Mouse (Mus musculus): ENCODE data around the gene Polr1d.

The Polr1d gene

DNA sequence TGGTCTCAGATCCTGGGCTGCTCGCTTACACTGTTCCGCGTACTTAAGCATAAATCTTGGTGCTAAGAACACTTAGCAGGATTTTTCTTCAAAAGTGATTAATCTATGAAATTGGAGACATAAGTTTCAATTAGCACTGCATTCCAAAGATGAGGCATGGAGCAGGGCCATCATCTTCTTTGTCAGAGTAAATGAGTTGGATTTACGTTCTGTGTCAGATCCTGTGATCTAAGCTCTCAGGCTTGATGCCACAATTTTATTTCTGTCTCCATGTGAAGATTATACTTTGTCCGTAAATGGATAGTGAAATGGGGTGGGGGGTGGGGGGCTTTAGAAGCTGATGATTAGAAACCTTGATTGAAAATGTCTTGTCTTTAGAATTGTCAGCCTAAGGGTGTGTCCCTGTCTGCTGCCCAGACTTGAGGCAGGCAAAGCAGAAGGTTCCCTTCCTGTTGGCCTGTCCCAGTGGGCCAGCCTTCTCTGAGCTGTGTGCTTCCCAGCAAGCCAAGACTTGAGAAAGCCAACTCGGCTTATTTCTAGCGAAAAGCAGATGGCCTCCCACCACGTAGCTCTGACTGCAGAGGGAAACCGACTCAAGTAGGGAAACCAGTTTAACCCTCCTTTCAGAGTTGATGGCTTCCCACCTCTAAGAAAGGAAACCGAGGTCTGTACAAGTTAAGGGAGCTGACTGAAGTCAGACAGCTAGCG is 13.6 kb downstream of the Polr1d start:
- DNase-seq, result no peak

DNA sequence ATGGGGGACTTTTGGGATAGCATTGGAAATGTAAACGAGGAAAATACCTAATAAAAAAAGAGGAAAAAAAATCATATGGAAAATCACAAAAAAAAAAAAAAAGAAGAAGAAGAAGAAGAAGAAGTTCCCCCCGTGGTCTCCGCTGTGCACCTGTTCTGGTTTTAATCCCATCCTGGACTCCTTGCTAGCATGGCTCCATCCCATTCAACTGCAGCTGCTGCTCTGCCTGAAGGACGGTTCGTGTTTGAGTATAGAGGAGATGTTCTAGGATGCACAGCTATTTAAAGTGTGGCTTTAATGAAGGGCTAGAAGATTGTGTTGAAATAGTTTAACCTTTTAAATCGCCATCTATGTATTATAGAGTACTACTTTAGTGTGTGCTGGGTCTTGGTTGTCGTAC is 15.6 kb downstream of the Polr1d start:
- DNase-seq, result no peak

DNA sequence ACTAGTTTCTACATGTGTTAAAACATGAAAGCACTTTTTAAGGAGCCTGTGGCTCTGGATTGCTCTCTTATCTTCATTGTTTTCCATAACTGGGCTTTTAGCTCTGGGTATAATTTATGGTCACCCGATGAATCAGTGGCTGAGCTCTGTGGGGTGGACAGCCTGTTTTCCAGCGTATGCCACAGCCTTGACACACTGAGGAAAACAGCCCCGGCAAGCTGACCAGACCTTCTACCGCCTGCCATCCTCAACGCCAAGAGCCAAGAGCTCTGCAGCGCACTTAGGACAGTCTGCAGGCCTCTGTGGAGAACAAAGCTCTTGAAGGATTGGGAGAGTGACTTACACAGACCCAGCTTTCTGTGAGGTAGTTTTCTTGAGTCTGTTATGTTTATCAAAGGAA is 17.4 kb downstream of the Polr1d start:
- DNase-seq, result no peak

DNA sequence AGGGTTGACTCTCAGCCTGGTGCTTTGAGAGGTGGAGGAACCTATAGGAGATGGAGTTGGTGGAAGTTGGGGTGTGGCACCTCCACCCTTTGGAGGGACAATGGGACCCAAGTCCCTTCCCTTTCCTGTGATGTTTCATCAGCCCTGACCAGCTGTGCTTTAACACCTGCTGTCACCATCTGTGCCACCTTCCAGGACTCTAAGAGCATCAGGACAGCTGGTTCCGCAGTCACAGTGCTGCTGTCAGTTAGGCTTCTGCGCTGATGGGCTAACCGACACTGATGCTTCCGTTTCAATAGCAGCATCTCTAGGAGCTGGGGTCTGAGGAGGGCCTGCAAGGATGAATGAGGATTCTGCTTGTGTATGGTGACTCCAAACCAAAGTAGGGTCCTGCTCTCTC is 19.7 kb downstream of the Polr1d start:
- DNase-seq, result no peak

DNA sequence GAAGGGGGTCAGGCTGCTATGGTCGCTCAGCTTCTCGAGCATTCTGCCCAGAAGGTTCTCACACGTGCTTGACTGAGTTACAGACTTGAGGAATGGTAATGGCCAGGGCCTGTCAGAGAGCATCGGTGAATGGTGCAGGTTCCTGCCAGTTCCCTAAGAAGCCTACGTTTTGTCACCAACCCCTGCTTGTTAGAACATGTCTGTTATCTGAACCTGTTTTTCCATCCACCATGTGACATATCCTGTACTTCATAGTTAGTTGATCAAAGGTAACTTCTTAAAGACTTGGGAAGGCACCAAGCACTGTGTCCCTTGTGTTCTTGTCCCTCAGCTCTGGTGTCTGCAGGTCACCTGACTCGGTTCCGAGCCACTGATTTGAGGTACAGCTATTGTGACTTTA is 21.8 kb downstream of the Polr1d start:
- no peak for DNase-seq

DNA sequence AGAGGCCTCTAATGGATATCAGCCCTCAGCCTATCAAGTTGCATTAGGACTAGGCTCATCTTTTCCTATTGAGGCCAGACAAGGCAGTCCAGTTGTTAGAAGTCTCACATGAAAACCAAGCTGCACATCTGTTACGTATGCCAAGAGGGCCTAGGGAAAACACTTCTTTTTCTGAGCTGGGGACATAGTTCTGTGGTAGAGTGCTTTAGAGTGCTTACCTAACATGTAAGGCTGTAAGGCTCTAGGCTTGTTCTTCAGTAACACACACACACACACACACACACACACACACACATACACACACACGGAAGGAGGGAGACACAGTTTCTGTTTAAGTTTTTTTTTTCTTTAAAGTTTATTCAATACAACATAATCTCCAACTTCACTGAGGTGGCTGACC is 23.3 kb downstream of the Polr1d start:
- DNase-seq, result no peak

DNA sequence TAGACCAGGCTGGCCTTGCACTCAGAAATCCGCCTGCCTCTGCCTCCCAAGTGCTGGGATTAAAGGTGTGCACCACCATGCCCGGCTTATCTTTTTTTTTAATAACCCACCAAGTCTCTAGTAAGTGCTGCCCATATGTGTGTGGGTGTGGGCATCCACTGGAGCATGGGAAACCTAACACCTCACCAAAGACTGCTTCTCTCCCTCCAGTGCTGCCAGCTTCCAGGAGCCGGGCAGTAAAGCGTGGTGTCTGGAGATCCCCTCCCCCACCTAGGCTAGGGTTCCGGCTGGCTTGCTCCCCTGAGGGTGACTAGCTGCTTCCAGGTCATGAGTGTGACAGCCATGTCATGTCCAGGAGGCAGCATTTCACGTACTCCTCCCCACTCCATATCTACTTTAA is 25.4 kb downstream of the Polr1d start:
- no peak for DNase-seq

DNA sequence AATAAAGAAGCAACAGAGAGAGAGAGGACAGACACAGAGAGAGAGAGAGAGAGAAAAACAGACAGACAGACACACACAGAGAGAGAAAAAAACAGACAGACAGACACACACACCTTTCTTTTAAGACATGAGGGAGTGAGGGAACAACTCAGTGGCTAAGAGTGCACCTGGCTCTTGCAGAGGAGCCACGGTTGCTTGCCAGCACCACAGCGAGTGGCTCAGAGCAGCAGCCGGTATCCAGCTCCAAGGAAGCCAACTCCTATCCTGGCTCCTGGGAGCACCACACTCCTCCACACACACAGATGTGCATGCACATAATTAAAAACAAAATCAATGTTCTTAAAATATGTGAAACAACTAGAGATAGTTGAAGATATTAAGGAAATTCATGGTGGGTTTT is 30.4 kb downstream of the Polr1d start:
- DNase-seq, result no peak

DNA sequence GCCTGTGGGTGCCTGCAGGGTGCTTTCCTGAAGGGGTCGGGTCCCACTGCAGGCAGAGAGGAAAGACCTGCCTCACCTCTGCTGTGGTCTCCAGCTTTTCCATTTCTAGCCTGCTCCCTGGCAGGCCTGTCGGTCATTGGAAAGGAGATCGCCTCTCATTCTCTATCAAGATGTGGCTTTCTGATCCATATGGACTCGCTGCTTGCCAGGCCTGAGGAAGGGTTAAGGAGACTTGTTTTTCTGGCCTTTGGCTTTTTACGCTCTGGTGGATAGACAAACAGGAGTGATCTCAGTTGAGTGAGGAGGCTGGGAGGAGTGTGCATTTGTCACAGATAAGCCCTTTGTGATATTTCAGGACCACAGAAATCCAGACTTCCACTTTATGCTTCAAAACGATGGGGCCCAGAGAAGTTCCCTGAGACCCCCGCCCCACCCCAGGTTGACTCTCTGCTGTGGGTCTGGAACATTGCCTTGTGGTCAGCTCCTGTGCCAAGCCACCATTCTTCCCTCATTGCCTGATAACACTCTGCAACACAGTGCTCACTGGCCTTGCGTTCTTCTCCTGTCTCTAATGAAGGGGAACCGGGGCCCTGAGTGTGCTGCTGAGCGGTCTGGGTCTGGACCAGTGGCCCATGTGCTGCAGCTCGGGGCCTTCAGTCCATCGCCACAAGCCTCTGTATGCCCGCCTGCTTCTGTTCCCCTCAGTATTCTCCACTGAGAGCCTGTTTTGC is 32.2 kb downstream of the Polr1d start:
- DNase-seq, result no peak

DNA sequence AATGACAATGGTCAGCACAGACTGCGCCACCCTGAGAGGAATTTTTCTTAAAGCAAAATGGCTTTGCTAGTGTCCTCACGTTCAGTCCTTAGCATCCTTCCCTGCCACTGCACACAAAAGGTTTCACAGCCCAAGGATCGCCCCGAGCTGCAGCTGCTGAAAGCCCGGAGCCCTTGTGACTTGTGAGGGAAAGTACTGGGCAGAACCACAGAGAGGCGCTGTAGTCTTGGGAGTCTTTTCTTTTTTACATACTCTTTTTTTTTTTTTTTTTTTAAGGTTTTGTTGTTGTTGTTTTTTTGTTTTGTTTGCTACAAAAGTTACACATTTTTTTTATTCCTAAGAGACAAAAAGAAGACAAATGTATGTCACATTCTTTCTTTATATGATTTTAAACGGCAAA is 37.9 kb downstream of the Polr1d start:
- no peak for DNase-seq

DNA sequence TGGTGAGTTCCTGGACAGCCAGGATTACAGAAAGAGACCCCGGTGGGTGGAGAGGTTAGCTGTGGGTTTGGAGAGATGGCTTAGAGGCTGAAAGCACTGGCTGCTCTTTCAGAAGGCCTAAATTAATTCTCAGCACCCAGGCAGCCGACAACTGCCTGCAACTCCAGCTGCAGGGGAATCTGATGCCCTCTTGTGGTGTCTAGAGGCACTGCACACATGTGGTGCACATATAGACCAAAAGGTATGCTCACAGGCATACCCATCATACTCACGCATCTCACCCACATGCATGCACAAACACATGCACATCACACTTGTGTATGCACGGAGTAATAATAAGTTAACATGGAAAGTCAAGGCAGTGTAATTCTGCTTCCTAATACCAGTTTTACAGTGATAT is 38.8 kb downstream of the Polr1d start:
- no peak for DNase-seq

DNA sequence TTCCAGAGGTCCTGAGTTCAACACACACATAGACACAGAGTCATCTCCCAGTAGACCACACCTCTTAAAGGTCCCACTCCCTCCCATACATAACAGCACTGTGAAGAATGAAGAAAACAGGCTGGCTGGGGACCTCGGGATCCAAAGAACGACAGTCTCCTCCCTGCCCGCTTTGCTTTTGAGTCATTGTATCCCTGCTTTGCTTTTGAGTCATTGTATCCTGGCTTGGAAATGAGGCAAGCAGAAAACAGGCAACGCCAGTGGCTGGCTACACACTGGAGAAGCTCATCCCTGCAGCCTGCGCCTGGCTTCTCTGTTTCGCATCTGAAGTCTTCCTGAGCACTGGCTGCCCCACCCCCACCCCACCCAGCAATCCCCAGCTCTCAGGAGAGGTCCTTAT is 40.2 kb downstream of the Polr1d start:
- DNase-seq, result no peak

DNA sequence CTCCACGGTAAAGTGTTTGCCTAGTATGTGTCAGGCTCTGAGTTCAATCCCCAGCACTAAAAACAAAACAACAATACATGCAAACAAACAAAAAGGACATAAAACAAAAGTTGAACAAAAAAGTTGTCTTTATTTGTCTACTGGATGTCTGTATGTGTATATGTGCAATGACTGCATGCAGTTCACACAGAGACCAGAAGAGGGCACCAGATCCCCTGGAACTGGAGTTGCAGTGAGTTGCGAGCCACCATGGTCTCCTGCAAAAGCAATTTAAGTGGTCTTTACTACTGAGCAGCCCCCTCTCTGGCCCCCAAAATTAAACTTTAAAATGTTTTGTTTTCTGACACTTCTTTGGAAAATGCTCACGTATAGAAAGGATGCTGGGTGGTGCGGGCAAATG is 44.3 kb downstream of the Polr1d start:
- DNase-seq, result no peak

DNA sequence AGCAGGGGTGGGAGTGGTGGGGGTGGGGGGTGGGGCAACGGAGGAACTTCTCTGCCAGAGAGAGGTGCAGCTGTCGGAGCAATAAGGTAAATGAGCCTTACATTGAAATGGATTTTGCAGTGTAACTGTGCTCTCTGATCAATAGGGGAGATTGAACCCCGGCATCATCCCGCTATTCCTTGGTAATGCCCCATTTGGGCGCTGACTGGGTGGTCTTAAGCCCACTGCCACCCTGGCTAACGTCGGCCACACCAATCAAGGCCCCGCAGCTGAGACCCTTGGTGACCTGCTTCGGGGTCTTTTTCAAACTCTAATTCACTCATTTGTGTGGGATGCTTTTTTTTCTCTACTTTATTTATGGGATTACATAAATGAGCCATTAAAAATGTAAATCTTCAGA is 47.9 kb downstream of the Polr1d start:
- no peak for DNase-seq

DNA sequence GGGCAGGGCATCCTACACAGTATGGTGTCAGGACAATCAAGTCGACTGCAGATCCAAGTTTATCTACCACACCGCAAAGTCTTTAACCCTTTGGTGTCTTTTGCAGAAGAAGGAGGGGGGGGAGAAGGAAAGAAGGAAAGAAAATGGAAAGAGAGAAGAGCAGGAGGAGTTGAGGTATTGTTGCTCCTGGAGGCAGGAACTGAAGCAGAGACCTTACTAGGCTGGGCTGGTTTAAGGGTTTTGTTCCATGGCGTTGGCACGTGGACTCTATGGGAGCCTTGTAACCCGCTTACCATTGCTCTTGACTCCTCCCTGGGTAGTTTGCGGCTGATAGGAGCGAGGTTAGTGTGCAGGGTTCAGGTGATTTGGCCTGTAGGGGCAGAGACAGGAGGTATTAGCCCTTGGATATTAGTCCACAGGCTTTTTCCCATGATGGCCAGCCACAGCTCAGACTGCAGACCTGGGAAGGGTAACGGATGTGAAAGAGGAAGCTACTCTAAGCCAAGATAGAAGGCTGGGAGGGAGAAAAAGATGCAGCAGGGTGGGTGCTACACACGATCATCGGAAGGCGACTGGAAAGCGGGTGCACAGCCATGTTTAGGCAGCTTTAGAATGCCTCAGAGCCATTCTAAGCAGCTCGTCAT is 48.8 kb downstream of the Polr1d start:
- no peak for DNase-seq

DNA sequence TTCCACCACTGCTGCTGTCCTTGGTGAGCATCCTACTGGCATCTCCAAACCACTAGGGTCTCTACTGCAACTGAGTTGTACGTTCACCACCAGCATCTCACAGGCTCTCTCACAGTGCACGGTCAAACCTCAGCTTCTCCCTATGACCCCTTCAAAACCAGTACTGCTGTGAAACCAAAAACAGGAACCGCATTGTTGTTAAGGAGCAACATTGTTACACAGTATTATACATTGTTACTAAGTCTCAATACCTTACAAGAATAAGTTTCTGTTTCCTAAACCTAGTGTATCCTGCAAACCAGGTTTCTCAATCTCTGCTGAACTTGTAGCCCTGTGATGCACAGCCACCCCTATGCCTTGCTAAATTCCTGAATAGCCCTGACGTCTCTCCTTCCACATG is 51.0 kb downstream of the Polr1d start:
- no peak for DNase-seq

DNA sequence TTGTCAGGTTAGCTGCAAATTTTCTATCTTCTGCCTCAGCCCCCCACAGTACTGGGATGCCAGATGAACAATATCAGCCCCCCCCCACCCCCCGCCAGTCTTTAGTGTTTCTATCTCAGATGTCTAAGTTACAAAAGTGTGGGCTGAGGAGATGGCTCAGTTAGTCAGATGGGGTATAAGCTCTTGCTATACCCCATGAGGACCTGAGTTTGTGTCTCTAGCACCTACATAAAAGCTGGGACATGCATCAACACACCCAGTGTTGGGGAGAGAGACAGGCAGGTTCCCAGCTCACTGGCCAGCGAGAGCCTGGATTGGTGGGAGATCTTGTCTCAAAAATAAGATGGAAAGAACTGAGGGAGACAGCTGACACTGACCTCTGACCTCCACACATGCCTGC is 52.6 kb downstream of the Polr1d start:
- DNase-seq, result no peak

DNA sequence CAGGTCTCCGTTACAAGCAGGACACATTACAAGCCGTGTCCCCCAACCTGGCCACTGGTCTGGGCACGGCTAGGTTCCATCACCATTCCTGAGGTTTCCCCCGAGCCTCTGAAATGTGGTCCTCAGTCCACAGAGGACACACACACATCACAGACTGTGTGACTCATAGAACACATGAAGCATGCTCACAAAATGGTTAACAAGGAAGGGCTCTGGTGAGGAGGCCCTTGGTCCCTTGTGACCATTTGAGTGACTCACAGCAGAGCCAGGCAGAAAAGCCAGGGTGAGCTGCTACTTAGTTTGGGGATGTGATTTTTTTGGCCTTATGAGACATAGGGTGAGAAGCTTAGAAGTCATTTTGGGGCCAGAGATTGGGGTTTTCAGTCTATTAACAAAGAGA is 55.1 kb downstream of the Polr1d start:
- no peak for DNase-seq

DNA sequence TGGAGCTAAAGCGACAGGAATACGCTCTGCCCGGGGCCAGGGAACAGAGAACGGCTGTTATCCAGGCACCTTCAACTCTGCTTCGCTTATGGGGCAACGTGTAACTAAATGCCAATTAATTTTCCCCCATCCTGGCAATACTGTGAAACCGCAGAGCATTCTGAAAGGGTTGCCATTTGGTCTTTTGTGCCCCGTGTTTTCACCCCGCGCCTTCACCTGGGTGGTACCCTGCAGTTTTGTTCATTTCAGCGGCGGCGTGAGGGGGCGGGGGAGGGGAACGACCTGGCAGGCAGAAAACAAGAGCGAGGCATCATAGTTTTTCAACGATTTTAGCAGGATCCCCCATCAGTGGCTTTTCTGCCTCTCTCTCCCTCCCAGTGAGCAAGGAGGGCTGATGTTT is 56.8 kb downstream of the Polr1d start:
- DNase-seq, result no peak

DNA sequence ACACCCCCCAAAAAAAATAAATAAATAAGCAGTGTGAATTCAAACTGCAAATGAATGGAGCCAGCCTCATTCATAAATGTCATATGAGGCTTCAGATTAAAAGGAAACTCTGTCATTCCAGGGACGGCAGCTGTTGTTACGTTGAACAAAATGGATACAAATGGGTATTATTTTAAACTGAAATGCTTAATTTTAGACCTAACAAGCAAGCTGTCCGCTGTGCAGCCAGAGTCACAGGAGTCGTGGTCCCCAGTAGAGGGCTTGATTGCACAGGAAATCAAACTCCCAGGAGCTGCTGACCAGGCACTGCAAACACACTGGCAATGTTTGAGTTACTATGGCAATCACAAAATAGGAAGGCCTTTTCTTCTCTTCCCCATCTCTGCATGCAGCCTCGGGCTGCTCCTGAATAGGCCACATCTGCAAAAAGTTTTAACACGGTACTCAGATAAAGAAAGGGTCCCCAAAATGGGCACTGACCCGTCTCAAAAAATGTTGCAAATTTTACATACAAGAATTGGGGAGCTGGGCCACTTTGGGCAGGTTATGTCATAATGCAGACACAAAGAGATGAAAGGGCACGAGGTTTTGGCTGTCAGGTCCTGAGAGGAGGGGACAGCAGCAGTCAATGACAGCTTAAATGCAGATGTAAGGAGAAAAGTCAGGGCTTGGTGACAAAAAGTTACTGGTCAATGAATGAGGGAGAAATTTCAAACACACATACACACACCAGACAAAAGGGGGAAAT is 57.7 kb downstream of the Polr1d start:
- DNase-seq, result no peak

DNA sequence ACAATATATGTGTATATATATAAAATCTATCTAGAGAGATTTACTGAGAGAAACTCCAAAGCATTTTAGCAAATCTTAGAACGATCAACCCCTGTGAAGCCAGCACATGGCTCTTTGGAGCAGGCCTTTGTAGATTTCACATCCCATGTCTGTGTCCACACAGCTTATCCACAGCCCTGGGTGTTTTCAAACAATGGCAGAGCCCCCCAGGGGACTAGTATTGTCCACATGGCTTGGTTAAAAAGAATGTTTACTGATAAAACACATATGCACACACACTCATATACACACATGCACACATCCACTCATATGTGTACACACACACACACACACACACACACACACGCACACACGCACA is 58.2 kb downstream of the Polr1d start:
- DNase-seq, result no peak

DNA sequence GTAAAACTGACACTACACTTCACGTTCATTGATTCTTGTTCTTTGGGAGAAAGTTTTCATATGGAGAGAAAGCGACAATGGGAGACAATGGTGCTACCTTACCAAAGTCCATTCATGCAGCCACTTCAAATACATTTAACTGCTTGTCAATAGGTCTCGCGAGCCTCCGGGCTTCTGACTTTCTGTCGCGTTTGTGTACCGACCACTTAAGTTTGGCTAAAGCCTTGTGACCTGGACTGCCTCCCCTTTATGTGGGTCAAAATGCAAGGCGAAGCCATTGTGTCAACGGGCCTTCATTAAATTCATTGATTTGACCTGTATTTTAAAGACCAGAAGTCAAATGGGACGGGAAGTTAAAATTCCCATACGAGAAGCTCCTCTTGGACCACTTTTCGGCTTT is 59.1 kb downstream of the Polr1d start:
- no peak for DNase-seq

DNA sequence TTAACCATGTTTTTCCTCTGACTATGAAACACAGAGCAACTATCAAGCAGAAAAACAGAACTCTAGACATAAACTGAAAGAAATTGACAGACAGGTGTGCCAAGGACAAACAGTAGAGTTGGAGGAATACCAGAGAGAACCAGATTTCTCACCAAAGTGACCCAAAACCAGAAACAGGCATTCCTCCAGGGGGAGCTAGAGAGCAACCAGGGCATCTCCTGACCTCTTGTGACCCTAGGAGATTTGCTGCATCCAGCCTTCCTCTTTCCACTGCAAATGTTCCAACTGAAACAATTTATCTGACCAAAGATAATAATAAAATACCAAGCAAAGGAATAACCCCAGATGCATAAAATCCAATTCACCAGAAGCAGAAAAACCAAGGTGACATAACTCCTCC is 70.5 kb downstream of the Polr1d start:
- peak in 1 of 2 experiments; percentile 4 for DNase-seq

All from spleen, adult 18-20 months (tissue).